Mouse (Mus musculus) stomach, postnatal 0 days (tissue): Measurements from ENCODE around the gene Tada2a. TPM values are rescaled to one million over a fixed set of nuclear protein-coding genes. Genes with fewer than 3 reads are reported as not detected.
A peak's percentile ranks its signal among the peaks of the same experiment; 100 is the strongest.

Source experiments
- ATAC-seq: fragments of 200-750 bp; cut with Nextera tagmentation; 2 replicates; pipeline ENCODE4 v1.8.0; 2017; ENCODE audit not compliant: low FRiP score, low TSS enrichment
- DNase-seq: peaks from one replicate; pipeline ENCODE4 v3.0.0-alpha.2; 2016; ENCODE audit warnings: low spot score
- H3K27ac ChIP-seq: fragments of 300-500 bp; sonication (generic); replicated peaks from 2 replicates; pipeline ENCODE4 v1.5.1; 2014; ENCODE audit warnings: mild to moderate bottlenecking, control low read depth
- H3K27me3 ChIP-seq: fragments of 300-500 bp; sonication (generic); 2 replicates; pipeline ENCODE4 v1.6.1; 2014; ENCODE audit warnings: low read length; ENCODE audit not compliant: control insufficient read depth, insufficient read depth
- H3K36me3 ChIP-seq: fragments of 300-500 bp; sonication (generic); 2 replicates; pipeline ENCODE4 v1.6.1; 2014; ENCODE audit warnings: low read length, mixed read lengths; ENCODE audit not compliant: control insufficient read depth, insufficient read depth
- H3K4me1 ChIP-seq: fragments of 300-500 bp; sonication (generic); replicated peaks from 2 replicates; pipeline ENCODE4 v1.6.1; 2014; ENCODE audit warnings: antibody characterized with exemption; ENCODE audit not compliant: control insufficient read depth, insufficient read depth
- H3K4me2 ChIP-seq: fragments of 300-500 bp; sonication (generic); replicated peaks from 2 replicates; pipeline ENCODE4 v1.6.1; 2014; ENCODE audit warnings: low read depth, mild to moderate bottlenecking, control low read depth, moderate library complexity
- H3K4me3 ChIP-seq: fragments of 300-500 bp; sonication (generic); 2 replicates; pipeline ENCODE4 v1.5.1; 2014; ENCODE audit warnings: low read depth, low read length, control low read depth
- H3K9ac ChIP-seq: fragments of 300-500 bp; sonication (generic); 2 replicates; pipeline ENCODE4 v1.6.1; 2014; ENCODE audit warnings: mild to moderate bottlenecking, low read length, control low read depth, mixed read lengths
- H3K9me3 ChIP-seq: fragments of 300-500 bp; sonication (generic); 2 replicates; pipeline ENCODE4 v1.6.1; 2016; ENCODE audit warnings: low read length; ENCODE audit not compliant: control insufficient read depth
- CTCF ChIP-seq: IDR thresholded peaks from 2 replicates; pipeline ENCODE4 v1.5.1; 2016; ENCODE audit warnings: antibody characterized with exemption, low read depth, mild to moderate bottlenecking, moderate library complexity
- EP300 ChIP-seq: optimal IDR thresholded peaks from 2 replicates; pipeline ENCODE3; 2016; ENCODE audit warnings: antibody characterized with exemption
- WGBS: fragments of 180-500 bp; shearing (Covaris S2); extraction: QIAGEN DNeasy Blood & Tissue Kit; methylation state at CpG from one replicate; pipeline ENCODE4 v1.1.7; 2014; 5-methylcytosine and 5-hydroxymethylcytosine counted together
- polyA plus RNA-seq: library from polyadenylated mRNA; unstranded; fragments of >200 nt; fragmentation: Nextera tagmentation; extraction: Ambion mirVana; gene quantifications from 2 replicates; pipeline ENCODE4 v1.2.1, GENCODE M21; 2015

Gene Tada2a
- polyA plus RNA-seq, 1 experiment from 2014 or later = 13.2 TPM

DNA sequence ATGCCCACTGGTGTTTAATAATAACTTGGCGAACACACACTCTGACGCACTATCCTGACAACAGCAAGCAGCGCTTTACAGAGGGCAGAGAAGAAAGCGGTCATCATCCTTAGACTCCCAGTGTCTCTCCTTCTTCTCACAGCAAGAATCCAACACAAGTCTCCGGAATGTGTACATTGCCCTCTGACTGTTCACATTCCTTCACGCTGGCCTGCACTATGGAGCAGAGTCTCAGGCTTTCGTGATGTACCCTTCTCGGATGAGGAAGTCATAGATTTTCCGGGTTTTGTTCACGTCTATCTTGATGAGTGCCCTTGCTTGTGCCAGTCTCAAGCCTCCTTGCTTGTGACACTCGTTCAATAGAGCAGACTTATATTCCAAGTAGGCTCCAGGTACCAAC, 50.0 kb downstream of the Tada2a start:
- Histone ChIP-seq H3K36me3 (0 out of 2 replicates have a peak, but pooled peaks cover 3% of the 10 kb centered on the region), H3K9me3 (no peaks in the 10 kb centered on the region)

DNA sequence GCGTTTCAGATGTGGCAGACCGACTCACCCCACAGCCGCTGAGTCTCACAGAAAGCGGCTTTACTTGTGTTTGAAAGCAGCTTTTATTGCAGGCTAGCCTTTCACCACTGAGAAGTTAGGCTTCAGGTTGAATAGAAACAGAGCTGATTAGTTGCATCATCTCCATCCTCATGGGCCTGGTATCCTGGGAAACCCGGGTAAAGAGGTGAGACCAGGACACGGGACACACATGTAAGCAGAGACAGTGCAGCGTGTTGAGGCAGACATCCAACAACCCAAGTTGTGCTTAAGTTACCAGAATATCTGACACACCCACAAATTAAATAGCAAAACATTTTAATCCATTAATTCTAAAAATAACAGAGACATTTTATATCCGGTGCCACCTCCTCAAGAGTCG, 50.8 kb downstream of the Tada2a start:
- Histone ChIP-seq H3K4me3 (no peak overlapping the region), H3K4me1 (0 out of 2 replicates have a peak, but pooled peaks cover 1% of the 10 kb centered on the region), H3K27ac (no peak overlapping the region), H3K9ac (no peak overlapping the region), H3K36me3 (0 out of 2 replicates have a peak, but pooled peaks cover 3% of the 10 kb centered on the region), H3K27me3 (no peaks in the 10 kb centered on the region), H3K4me2 (no peak overlapping the region), H3K9me3 (no peaks in the 10 kb centered on the region)
- TF ChIP-seq CTCF (no peak), EP300 (no peak)
- no peak for ATAC-seq
- 72% methylated on average over 9 of the region's 9 CpGs for WGBS
- no peak for DNase-seq

More for the DNA sequence above, 50.0 kb downstream of the Tada2a start:
- no peak for ATAC-seq
- H3K4me1 ChIP-seq = no peaks in the 10 kb centered on the region
- no peak overlapping the region for H3K27ac ChIP-seq
- no peak overlapping the region for H3K4me2 ChIP-seq
- no peak overlapping the region for H3K4me3 ChIP-seq
- no peak for DNase-seq
- H3K27me3 ChIP-seq = no peaks in the 10 kb centered on the region
- 82% methylated on average over 11 of the region's 11 CpGs for WGBS
- no peak overlapping the region for H3K9ac ChIP-seq
- TF ChIP-seq CTCF (no peak), EP300 (no peak)

DNA sequence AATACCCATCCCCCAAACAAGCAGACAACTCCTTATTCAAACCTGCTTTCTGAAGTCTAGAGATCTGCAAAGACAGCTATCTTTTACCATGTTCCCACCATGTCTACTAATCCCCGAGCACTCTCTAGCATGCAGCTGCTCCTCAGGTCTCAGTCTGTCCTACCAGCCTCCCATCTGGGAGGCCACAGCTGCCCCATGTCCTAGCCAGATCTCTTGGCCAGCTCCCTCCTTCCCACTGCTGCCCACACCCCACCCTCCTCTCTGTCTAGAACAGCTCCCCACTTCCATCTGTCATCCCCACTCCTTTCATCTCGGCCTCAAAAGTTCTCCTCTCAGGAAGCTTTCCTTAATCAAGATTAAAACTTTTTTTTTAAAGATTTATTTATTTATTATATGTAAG, 52.4 kb downstream of the Tada2a start:
- no peaks in the 10 kb centered on the region for H3K9me3 ChIP-seq
- 0 out of 2 replicates have a peak, but pooled peaks cover 3% of the 10 kb centered on the region for H3K36me3 ChIP-seq
- ATAC-seq (no peak), DNase-seq (no peak)
- H3K4me3 ChIP-seq = no peak overlapping the region
- H3K9ac ChIP-seq = no peak overlapping the region
- TF ChIP-seq EP300 (no peak), CTCF (no peak)
- 0 out of 2 replicates have a peak, but pooled peaks cover 4% of the 10 kb centered on the region for H3K4me1 ChIP-seq
- 58% methylated on average over 2 of the region's 2 CpGs for WGBS
- no peaks in the 10 kb centered on the region for H3K27me3 ChIP-seq
- H3K27ac ChIP-seq = no peak overlapping the region
- no peak overlapping the region for H3K4me2 ChIP-seq

DNA sequence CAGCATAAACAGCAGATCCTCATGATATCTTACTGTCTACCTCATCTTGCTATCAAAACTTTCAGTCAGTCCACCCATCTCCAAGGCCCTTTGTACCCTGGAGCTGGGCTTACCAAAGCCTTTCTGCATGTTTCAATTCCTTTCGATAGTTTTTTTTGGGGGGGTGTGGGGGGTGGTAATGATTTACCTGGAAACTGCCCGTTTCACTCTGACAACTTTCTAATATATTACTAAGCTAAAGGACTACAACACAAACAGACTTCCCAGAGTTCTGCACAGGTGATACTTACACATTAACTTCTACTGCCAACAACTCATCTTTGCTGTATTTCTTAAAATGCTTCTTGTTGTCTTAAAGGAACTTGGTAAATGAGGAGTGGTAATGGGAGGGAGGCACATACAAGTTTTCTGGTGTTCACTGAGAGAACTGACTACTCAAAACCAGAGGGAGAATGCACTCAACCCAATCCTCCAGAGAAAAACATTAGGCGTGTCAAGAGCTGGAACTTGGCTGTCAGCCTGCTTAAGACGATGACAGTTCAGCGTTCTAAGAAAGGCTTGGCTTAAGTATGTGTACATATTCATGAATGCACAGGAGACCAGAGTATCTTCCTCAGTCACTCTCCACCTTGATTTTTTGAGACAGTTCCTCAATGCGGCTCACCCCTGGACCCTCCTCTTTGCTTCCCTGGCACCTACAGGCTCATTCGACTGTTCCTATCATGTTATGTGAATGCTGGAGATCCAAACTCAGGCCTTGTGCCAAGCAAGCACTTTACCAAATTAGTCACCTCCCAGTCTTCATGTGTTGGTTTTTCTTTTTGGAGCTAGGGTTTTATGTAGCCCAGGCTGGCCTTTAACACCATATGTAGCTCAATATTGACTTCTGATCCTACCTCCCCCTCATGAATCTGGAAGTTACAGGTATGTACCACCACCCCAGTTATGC, 55.3 kb downstream of the Tada2a start:
- peak overlapping the region; percentile 53 for H3K27ac ChIP-seq
- DNase-seq (no peak), ATAC-seq (peak; percentile 15; the same call in 1 of the 2 replicates)

DNA sequence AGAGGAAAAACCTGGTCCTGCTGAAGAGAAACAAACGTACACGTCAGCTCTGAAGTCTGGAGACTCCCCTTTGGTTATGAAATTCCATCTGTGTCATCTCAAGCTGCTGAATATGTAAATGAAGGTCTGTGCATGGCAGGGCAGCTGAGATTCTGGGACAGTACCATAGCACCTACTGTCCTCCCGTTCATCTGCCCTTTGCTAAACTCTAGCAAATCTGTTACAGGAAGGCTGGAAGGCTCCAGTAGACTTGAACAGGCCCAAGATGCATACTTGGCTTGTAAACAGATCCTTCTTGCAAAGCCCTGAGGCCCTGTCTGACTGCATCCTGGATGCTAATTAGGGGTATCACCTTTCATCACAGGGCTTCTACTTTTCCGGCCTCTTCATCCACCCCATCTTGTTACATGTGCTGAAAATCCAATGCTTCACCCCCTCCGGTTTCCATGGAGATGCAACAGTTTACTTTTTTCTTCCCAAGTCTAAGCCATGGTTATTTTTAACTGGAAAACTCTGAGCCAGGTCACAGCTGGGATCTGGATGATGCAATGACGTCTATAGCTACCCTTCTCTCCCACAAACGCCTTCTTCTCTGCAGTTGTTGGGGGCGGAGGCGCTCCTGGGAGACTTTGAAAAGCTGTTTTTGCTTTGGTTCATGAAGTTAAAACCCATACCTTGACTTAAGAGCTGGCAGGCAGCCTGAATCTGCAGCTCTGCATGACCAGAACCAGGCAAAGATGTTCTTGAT, 56.3 kb downstream of the Tada2a start:
- no peak for DNase-seq
- Histone ChIP-seq H3K27me3 (no peaks in the 10 kb centered on the region), H3K36me3 (no peaks in the 10 kb centered on the region), H3K4me2 (0 out of 2 replicates have a peak overlapping the region, but pooled peaks have one; percentile 25), H3K9me3 (no peaks in the 10 kb centered on the region), H3K4me1 (0 out of 2 replicates have a peak, but pooled peaks cover 4% of the 10 kb centered on the region), H3K27ac (peak overlapping the region; percentile 73), H3K4me3 (no peak overlapping the region), H3K9ac (no peak overlapping the region)
- TF ChIP-seq CTCF (no peak), EP300 (no peak)
- peak; percentile 58; the same call in 1 of the 2 replicates for ATAC-seq
- 31% methylated on average over 9 of the region's 9 CpGs for WGBS

More for the DNA sequence above, 55.3 kb downstream of the Tada2a start:
- H3K4me2 ChIP-seq = no peak overlapping the region
- H3K4me3 ChIP-seq = no peak overlapping the region
- H3K4me1 ChIP-seq = 0 out of 2 replicates have a peak, but pooled peaks cover 4% of the 10 kb centered on the region
- 31% methylated on average over 7 of the region's 7 CpGs for WGBS
- TF ChIP-seq CTCF = no peak
- no peak for TF ChIP-seq EP300
- H3K9ac ChIP-seq = no peak overlapping the region
- H3K36me3 ChIP-seq = no peaks in the 10 kb centered on the region
- H3K27me3 ChIP-seq = no peaks in the 10 kb centered on the region
- no peaks in the 10 kb centered on the region for H3K9me3 ChIP-seq
